Mouse (Mus musculus) brain, embryonic 14.5 days (tissue): ENCODE results near the gene Sulf2. TPM values are rescaled to one million over a fixed set of nuclear protein-coding genes. Genes with fewer than 3 reads are reported as not detected.

Experiments
- DNase-seq: peaks from one replicate; pipeline ENCODE4 v3.0.0-alpha.2; 2011; ENCODE audit warnings: low read depth
- CTCF ChIP-seq: fragments of 200-500 bp; IDR thresholded peaks from 2 replicates; pipeline ENCODE4 v1.5.1; 2012; ENCODE audit warnings: inconsistent platforms, mild to moderate bottlenecking, moderate library complexity, borderline replicate concordance; ENCODE audit not compliant: insufficient read depth, insufficient read length; ENCODE audit errors: extremely low read depth
- POLR2A ChIP-seq: fragments of 200-500 bp; IDR thresholded peaks from 2 replicates; pipeline ENCODE4 v1.6.1; 2012; ENCODE audit warnings: mild to moderate bottlenecking, inconsistent platforms, borderline replicate concordance; ENCODE audit not compliant: poor library complexity, insufficient read depth, insufficient read length, severe bottlenecking; ENCODE audit errors: extremely low read depth
- polyA plus RNA-seq: library from polyadenylated mRNA; depleted of rRNA; stranded (reverse); fragments of >200 nt; gene quantifications from 2 replicates; pipeline ENCODE4 v1.2.3, GENCODE M21; 2012

Gene Sulf2
- polyA plus RNA-seq, 1 experiment: 170 TPM

GRCm38 (mm10) chr2:166141039-166141438, 14.4 kb downstream of the Sulf2 start:
- no peak for TF ChIP-seq POLR2A
- TF ChIP-seq CTCF: no peak
- no peak for DNase-seq

DNA sequence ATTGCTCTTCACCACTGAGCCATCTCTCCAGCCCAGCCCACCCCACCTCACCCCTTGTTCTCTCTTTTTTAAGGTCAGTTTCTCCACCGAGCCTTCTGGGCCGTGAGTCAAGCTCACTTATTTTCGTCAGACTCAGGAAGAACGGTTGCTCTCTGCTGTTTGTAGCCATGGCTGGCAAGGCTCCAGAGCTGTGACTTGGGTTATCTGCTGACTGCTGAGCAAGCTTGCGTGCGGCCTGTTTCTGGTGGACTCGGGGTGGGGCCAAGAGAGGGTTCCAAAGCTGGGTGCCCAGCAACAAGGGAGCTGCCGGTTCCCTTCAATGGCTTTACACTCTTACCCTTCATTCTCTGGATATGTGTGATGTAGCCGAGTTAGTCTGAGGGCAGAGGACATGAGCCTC, 15.0 kb downstream of the Sulf2 start:
- no peak for DNase-seq
- TF ChIP-seq POLR2A (no peak), CTCF (no peak)

DNA sequence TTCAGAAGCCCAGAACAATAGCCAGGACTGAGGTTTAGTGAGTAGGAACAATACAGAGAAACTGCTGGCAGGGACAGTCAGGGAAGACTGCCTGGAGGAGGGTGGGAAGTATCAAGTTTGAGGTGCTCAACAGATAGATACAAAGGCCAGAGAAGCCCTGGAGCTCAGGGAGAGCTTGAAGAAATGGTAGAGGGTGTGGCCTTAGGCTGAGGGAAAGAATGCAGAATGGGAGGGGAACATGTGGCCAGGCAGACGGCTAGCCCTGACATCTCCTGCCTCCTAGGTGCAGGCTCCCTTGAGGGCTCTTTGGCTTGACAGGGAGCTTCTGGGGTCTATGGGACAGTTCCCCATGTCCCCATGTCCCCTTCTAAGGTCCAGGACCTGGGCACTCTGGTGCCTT, 17.2 kb downstream of the Sulf2 start:
- TF ChIP-seq CTCF (no peak), POLR2A (no peak)

GRCm38 (mm10) chr2:166137467-166137866, 18.0 kb downstream of the Sulf2 start:
- no peak for TF ChIP-seq POLR2A
- no peak for TF ChIP-seq CTCF

More for the DNA sequence above, 17.2 kb downstream of the Sulf2 start:
- DNase-seq: no peak

DNA sequence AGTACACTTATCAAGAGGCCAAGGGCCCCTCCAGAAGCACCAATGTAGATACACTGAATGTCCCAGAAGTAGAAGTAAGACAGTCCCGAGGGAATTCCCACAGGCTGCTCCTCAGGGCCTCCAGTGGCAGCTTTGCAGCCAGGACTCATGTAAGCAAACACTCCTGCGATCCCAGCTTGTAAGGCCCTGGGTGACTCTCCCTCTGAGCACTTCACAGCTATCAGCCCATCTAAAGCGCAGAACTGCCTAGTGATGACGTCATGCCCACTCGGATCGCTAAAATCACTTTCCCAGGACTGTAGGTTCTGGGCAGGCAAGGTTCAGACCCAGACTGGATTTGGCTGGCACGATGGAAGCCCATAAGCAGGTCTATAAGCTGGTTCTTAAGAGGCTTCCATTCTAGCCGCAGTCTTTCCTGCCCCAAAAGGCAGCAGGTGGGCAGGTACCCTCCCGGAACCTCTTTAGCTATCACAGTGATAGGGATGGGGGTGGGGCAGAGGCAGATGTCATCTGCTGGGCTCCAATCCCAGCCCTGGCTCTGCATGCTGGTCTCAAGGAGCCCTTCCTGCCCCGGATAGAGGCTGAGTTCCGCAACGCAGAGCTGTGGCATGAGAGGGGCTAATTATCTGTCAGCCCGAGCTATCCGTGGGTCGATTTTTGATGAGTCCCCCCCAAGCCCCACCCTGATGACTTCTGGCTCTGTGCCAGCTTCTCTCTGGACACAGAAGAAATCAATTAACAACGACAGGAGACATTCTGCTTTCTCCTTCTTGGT, 19.6 kb downstream of the Sulf2 start:
- DNase-seq: peak; percentile 66
- TF ChIP-seq CTCF: no peak
- no peak for TF ChIP-seq POLR2A

More at GRCm38 (mm10) chr2:166137467-166137866, 18.0 kb downstream of the Sulf2 start:
- no peak for DNase-seq

DNA sequence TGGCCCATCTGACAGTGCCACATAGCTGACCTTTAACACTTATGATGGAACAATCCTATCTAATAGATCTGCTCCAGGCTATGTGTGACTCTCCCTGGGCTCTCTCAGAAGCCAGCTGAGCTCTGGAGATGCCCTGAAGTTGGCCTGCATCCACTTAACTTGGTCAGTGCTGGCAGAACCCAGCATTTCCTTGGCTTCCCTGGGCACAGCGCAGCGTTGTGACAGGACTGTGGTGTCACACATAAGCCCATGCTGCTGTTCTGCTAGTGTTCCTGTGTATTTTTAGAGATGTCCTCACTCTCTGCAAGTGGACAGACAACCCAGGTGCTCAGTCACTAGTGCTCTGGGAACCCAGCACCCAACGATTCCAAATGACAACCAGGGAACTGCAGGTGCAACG, 26.7 kb downstream of the Sulf2 start:
- TF ChIP-seq CTCF: no peak
- no peak for TF ChIP-seq POLR2A
- DNase-seq: no peak

- DNase-seq: no peak
- no peak for TF ChIP-seq CTCF
- TF ChIP-seq POLR2A: no peak
Measured at GRCm38 (mm10) chr2:166128032-166128431, 27.4 kb downstream of the Sulf2 start.

DNA sequence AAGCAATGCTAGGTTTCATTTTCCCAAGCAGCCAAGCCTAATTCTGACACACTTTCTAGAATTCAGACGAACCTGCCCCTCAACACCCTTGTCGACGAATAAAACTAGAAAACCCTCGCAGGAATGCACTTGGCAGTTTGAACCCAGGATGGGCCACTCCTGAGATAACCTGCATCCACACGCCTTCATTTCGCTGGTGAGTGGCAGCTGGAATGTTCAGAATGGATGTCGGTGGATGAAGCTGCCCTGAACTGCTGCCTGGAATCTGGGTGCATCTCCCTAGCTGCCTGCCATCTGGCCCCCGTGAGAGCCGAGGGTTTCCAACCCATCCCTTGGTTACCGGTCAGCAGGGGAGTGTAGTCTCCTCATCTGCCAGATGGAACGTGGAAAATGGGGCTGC, 29.1 kb downstream of the Sulf2 start:
- DNase-seq: no peak
- TF ChIP-seq POLR2A (no peak), CTCF (no peak)

DNA sequence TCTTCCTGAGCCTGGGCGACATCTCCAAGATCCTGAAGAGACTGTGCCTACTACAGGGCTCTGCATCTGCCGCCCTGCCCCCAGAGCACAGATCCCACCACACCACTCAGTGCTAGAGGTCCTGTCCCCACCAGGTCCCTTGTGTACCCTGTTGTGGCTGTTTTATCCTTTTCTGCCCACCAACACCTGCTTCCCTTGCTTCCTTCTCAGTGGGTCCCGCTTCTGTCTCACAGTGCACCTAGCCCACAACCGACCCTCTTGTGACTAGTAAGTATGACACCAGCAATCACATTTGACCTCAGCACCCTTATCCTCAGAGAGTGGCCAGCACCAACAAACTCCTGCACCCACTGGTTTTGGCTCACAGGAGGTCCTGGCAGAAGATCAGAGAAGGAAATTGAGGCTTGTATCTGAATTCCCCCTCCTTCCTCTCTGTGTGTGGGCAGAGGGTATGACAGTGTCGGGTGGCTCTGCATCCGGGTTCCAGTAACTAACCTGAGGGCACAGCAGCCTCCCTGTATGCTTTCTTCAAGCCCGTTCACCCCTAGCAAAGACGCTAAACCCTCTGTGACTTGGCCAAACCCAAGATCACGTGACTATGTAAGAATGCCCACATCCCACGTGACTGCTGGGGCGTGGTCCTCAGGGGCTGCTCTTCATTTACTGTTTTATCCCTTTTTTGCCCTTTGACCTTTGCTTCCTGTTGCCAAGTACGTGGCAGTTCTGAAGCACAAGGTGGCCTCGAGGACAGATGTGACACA, 29.8 kb downstream of the Sulf2 start:
- TF ChIP-seq CTCF: no peak
- no peak for TF ChIP-seq POLR2A
- DNase-seq: no peak

- no peak for DNase-seq
- TF ChIP-seq CTCF (no peak), POLR2A (no peak)
Measured at GRCm38 (mm10) chr2:166125033-166125432, 30.4 kb downstream of the Sulf2 start.

DNA sequence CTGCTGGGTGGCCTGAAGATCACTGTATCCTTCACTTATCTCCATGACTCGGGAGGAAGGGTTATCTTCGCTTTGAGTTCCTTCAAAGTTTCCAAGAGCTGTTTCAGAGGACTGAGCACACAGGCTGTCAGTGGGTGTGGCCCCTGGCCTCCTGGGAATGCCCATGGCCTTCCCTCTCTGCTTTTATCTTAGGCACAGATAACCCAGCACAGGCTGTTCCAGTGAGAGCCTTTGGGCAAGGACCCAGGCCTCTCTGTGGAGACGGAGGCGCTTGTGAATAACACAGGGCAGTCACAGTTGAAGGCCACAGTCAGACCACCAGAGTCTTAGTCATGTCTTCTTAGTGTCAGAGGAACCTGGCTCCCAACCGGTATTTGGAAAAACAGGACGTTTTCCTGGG, 32.7 kb downstream of the Sulf2 start:
- no peak for DNase-seq
- TF ChIP-seq CTCF: no peak
- no peak for TF ChIP-seq POLR2A
